19 mouse cellular contexts compared by ENCODE assay signal in the genomic region with DNA sequence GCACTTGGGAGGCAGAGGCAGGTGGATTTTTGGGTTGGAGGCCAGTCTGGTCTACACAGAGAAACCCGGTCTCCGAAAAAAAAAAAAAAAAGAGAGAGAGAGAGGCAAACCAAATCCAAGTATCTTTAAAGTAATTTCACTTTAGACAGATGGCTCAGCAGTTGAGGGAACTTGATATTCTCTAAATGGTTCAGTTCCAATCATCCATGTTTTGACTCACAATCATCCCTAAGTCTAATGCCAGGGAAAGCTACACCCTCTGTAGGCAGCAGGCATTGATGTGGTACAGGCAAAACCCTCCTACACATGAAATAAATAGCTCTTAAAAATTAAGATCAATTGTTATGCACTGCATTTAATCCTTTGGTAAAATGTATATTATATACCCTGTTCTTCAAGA.
"Had no signal": no experiment of that assay in that cellular context is flagged by ENCODE, and none has a peak within 500 bp of the region (broad histone marks: within the 10 kb centered on the region; RNA-seq: fewer than 3 reads in every experiment).

No protein-coding gene starts in this region.

- H3K27me3 ChIP-seq: midbrain, embryonic 12.5 days; neural tube, embryonic 13.5 days; neural tube, embryonic 15.5 days; stomach, embryonic 15.5 days had no signal

- H3K4me2 ChIP-seq: lung, embryonic 14.5 days; midbrain, embryonic 12.5 days; neural tube, embryonic 13.5 days; neural tube, embryonic 15.5 days; stomach, embryonic 15.5 days had no signal

- H3K9me3 ChIP-seq: neural tube, embryonic 15.5 days; stomach, embryonic 15.5 days had no signal

- DNase-seq: lung, adult 18-20 months; lung, embryonic 14.5 days; lung, postnatal 10 days; lung, postnatal 4 days; midbrain, embryonic 14.5 days; retina, postnatal 1 day; right cerebral cortex, adult 18-20 months; right cerebral cortex, postnatal 25 days; thymus, adult 18-20 months; thymus, postnatal 14 days; thymus, postnatal 36 days had no signal

- H3K27ac ChIP-seq: midbrain, embryonic 10.5 days; midbrain, embryonic 12.5 days; neural tube, embryonic 13.5 days; neural tube, embryonic 15.5 days; stomach, embryonic 15.5 days; stomach, postnatal 0 days had no signal

- H3K36me3 ChIP-seq: midbrain, embryonic 10.5 days; midbrain, embryonic 12.5 days; neural tube, embryonic 13.5 days; neural tube, embryonic 15.5 days; stomach, embryonic 15.5 days had no signal

- H3K9ac ChIP-seq: lung, embryonic 14.5 days; midbrain, embryonic 12.5 days; neural tube, embryonic 13.5 days; neural tube, embryonic 15.5 days; stomach, embryonic 15.5 days had no signal

- ATAC-seq: midbrain, embryonic 16.5 days had no signal

- H3K4me1 ChIP-seq: midbrain, embryonic 10.5 days; midbrain, embryonic 12.5 days; neural tube, embryonic 13.5 days; neural tube, embryonic 15.5 days; stomach, embryonic 15.5 days had no signal

- H3K4me3 ChIP-seq: midbrain, embryonic 10.5 days; midbrain, embryonic 12.5 days; myocyte; neural tube, embryonic 13.5 days; neural tube, embryonic 15.5 days; stomach, embryonic 15.5 days had no signal
